Mouse (Mus musculus) left cerebral cortex, adult 6 months (tissue): ENCODE measurements around the gene Pde7b. TPM values are rescaled to one million over a fixed set of nuclear protein-coding genes. Genes with fewer than 3 reads are reported as not detected.

Source experiments
- long read RNA-seq, 2 experiments: library from polyadenylated mRNA; unstranded; transcript quantifications; one replicate each; pipeline ENCODE4 v2.0.0; 2019 to 2020
- polyA plus RNA-seq: library from polyadenylated mRNA; unstranded; fragments of <200 nt; fragmentation: Nextera tagmentation; gene quantifications from 2 replicates; pipeline ENCODE4 v1.2.3, GENCODE M21; 2021

Gene Pde7b
- 32.0 and 32.5 TPM in 2 replicates for polyA plus RNA-seq
- long read RNA-seq, experiment 1, full-length matches to known transcripts = 18 of 31 reads
- long read RNA-seq, experiment 1, partial matches to known transcripts = 1 of 31 reads
- long read RNA-seq, experiment 1, other reads (novel, unspliced or antisense) = 12 of 31 reads
- long read RNA-seq, experiment 2, full-length matches to known transcripts = 2 of 9 reads
- long read RNA-seq, experiment 2, partial matches to known transcripts = 0 of 9 reads
- long read RNA-seq, experiment 2, other reads (novel, unspliced or antisense) = 7 of 9 reads

DNA sequence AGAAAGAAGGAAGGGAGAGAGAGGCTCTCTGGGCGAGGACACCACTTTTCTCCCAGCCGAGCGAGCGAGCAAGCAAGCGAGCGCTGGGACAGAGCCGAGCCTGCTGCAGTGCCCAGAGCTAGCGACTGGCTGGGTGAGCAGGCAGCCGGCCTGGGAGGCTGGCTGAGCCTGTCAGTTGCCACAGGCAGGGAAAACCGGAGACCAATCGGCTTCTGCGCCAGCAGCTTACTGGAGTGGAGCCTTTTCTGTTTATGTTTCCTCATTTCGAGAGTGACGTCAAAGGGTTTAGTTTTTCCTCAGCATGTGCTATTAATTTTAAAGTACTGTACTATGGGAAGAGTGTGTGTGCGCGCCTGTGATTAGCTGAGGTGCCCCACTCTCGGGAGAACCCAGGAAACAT lies at the start of gene Pde7b:
Gene Pde7b, minus strand, starts transcription at position 173 of the 400 bp plus-strand sequence.

Other genes with a start within 250 kb of the Pde7b start
- 36.0 and 39.4 TPM in 2 replicates for gene Ahi1, start 227.5 kb upstream of the Pde7b start, polyA plus RNA-seq